Mouse (Mus musculus): ENCODE results near the gene Cep164.

Gene Cep164

DNA sequence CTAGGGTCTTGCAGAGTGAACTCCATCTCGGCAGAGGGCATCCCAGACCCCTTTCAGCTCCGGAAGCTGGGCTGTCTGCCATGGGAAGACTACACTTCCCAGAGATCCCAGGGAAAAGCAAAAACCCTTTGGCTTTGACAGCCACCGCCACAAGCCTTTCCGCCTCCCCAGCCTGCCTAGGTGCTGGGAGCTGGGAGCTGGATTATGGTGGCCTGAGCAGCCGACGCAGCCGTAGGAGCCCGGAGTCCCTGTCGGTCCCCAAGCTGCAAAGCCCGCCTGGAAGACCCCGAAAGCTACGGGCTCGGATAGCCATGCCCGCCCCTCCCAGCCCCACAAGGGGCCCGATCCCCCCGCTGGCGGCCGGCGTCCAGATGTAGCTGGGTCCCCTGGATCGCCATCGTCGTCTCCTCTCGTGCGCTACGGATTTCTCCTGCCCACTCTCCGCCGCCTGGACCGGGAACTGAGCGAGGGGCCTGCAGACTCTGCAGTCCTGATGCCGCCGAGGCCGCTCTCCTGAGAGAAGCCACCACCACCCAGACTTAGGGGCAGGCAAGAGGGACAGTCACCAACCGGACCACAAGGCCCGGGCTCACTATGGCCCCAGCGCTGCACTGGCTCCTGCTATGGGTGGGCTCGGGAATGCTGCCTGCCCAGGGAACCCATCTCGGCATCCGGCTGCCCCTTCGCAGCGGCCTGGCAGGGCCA is 10.1 kb upstream of the Cep164 start, which contains the start of gene Bace1:
Gene Bace1 (plus strand): TSS at position 147 of the 705 bp plus-strand sequence.
- DNase-seq (ENCODE audit: low spot score in 2 of 2) = peak; percentile 83 to 87

DNA sequence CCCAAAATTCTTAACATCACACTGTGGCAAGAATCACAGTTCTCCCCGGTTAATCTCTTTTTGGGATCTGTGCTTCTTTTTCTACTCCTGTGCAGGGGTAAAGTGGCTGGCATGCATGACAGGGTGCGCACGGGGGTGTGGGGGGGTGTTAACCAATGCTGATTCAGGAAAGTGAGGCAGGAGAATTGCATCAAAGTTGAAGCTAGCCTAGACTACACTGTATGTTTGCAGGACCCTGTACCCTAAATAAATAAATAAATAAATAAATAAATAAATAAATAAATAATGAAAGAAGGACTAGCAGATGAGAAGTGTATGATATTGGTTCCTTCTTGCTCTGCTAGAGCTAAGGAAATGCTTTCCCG is 9.6 kb upstream of the Cep164 start:
- DNase-seq (ENCODE audit: low spot score in 2 of 2) = no peak

DNA sequence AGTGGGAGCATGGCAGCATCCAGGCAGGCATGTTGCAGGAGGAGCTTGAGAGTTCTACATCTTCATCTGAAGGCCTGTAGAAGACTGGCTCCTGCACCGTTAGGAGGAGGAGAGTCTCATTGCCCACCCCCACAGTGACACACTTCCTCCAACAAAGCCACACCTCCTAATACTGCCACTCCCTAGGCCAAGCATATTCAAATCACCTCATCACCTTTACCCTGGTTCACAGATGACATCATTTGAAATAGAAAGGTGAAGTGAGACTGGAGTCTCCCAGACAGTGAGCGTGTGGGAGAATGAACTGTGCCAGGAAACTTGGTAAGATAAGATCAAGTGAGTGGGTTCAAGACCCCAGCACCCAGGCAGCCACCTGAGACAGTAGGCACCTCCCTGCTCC is 5.0 kb upstream of the Cep164 start:
- DNase-seq (ENCODE audit: low spot score in 2 of 2) = no peak

DNA sequence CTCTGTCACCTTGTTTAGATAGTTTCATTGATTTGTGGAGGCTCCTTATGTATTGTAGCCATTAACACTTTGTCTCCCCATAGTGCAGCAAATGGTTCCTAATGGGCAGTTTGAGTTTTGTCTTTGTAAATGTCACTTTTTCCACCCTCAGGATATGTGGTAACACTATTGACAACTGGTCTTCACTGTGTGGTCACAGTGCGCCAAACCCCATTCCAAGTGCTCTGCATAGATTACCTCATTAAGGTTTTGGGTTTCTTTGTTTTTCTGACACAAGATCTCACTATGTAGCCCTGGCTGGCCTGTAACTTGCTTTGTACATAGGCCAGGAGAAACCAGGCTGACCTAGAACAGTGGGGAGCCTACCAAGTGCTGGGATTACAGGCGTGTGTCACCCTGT is 4.4 kb upstream of the Cep164 start:
- no peak for DNase-seq (ENCODE audit: low spot score in 2 of 2)

DNA sequence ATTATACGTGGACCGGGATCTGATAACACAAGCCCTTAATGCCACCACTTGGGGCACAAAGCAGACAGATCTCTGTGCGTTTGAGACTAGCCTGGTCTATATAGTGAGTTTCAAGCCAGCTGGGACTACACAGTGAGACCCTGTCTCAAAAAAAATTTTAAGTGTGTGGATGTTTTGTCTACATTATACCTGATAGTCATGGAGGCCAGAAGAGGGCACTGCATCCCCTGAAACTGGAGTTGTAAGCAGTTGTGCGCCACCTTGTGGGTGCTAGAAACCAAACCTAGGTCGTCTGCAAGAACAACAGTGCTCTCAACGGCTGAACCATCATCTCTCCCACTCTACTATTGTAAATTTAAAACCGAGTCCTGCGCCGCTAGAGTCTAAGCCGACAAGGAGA is 616 bp upstream of the Cep164 start:
- peak; percentile 54 to 75 for DNase-seq (ENCODE audit: low spot score in 2 of 2)

DNA sequence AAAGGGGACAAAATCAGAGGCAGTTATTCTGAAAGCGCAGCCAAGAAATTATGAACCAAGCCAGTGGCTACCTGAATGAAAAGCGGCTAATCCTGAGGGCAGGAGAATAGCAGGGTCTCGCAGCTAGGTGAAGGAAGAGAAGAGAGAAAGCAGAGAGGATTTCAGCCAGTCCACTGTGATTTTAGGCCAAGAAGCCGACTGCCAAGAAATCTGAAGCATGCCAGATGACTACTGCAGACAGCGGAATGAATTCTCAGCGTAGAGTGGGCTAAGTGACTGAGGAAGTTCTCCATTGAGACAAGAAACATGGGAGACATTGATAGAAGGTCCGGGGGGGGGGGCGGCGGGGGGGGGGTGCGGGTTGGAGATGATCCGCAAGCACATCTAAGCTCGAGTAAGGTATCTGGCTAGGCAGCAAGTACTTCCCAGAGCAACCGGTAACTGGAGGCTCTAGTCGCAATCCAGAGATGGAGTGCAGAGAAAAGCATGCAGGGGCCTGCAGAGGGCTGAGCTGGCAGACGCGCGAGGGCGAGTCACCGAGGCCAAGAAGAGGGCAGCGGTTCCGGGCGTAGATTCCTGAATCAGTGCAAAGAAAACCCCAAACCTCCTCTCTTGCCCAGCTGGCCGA is 714 bp downstream of the Cep164 start:
- no peak for DNase-seq (ENCODE audit: low spot score in 2 of 2)

DNA sequence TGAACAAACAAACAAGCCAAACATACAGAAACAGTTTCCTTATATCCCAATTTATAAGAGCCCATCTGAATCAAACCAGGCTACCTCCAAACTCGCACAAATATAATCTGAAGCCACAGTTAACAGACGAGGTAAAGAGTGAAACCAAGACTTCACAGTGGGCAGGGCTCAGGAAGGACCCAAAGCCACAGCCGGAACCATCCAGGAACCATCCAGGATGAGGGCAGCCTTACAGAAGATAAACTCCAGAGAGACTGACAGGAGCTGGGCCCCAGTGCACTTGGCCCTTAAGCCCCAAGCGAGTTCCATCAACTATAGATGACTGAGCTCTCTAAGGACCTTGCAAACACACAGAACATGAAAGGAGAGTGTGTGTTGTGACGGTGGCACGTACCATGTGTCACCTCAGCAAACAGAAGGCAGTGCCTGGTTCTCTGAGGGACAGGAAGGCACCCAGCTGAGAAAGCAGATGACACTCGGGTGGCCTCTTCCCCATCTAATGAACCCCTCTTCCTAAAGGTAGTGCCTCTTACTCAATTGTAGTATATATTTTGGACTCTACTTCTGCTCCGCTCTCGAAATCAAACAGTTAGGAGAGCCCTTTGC is 10.0 kb downstream of the Cep164 start:
- no peak for DNase-seq (ENCODE audit: low spot score in 2 of 2)

DNA sequence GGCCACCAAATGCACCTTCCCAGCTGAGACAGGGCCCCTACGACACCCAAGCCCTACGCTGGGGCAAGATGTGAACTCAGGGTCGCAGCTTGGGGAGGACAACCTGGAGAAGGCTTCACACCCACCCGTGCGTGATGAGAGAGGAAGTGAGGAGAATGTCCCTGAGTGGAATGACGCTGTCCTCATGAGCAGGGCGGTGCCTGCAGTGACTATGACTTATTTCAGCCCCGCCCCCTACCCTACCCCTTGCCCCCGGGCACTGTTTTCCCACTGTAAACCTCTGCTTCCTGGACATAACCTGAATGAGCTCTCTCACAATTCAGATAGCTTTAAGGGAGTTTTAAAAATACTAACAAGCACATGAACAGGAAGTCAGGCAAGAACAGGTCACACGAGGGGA is 13.0 kb downstream of the Cep164 start:
- DNase-seq (ENCODE audit: low spot score in 2 of 2) = no peak

DNA sequence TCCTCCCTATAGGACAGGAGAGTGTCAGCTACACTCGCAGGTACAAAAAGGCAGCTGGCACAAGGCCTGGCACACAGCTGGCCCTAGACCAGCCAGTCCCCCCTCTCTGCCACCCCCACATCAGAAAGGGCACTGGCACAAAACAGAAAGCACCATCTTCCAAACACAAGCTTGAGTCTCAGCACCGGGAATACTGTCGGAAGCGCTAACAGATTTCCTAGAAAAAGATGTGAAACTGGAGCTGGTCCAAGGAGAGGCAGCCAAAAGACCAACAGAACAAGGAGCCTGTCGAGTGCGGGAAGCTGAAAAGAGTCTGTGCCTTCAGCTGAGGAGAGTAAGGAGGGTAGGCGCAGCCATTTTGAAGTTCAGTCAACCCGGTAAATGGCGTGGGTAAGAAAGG is 13.4 kb downstream of the Cep164 start:
- peak in 1 of 2 experiments; percentile 36 for DNase-seq (ENCODE audit: low spot score in 2 of 2)

DNA sequence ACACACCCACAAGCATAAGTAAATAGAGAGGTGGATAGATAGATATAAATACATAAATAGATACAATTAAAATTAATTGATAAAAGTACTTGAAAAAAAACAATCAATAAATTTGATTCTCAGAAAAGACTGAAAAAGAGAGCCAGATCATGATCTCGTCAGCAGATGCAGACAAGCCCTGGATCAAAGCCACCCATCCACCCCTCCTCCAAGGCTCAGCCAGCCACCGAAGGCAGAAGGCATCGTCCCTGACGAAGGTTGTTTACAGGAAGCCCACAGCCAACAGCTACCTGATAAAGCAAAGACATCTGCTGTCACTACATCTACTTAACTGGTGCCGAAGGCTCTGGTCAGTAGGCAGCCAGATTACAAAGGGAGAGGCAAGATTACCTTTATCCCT is 16.5 kb downstream of the Cep164 start:
- no peak for DNase-seq (ENCODE audit: low spot score in 2 of 2)

DNA sequence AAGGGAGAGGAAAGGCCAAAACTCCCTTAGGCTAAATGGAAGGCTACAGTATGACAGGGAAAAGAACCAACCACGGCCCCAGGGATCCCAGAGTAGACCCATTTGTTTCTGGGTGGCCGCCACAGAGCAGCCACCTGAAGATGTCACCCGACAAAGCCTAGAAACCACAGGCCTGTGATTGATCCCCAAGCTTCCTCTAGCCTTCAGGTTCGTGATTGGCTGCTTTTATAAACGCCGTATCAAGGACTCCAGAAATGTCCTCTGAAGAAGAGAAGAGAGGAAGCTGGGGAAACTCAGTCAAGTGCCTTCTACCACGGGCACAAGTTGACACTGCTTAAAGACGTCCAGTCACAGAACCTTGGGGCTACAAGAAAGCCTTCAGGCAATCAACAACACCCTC is 20.7 kb downstream of the Cep164 start:
- DNase-seq (ENCODE audit: low spot score in 2 of 2) = no peak

DNA sequence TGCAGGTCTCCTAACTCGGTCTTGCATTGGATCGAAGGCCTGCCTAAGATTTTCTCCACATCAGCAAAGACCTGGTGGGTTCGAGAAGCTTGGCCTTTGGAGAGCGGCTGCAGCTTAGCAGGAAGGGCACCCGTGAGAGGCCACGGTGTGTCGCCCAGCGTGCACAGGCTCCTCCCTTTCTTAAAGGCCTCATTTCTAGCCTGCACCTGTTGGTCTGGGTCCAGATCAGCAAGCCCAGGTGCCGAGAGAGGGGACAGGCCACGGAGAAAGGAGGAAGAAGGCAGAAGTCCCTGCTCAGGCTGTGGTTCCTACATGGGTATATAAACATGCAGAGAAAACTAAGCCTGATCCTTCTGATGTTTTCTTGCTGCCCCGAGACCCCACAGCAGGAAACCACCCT is 21.2 kb downstream of the Cep164 start:
- DNase-seq (ENCODE audit: low spot score in 2 of 2) = no peak

DNA sequence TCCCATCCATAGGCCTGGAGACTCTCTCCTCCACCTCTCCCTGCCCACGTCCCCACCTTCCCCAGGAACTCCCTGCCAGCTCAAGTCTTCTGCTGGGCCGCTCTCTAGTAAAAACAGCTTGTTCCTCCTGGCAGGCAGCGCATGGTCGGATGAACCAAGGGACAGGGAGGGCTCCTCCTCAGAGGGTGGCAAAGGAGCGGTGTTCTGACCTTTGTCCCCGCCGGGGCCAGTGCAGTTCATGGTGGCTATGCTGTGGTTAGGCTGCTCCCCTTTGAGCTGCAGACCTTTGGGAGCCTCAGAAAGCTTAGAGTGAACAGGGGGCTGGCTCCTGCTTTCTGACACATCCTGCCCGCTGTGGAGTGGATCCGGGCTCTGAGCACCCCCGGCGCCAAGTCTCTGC is 21.6 kb downstream of the Cep164 start:
- DNase-seq (ENCODE audit: low spot score in 2 of 2) = no peak

DNA sequence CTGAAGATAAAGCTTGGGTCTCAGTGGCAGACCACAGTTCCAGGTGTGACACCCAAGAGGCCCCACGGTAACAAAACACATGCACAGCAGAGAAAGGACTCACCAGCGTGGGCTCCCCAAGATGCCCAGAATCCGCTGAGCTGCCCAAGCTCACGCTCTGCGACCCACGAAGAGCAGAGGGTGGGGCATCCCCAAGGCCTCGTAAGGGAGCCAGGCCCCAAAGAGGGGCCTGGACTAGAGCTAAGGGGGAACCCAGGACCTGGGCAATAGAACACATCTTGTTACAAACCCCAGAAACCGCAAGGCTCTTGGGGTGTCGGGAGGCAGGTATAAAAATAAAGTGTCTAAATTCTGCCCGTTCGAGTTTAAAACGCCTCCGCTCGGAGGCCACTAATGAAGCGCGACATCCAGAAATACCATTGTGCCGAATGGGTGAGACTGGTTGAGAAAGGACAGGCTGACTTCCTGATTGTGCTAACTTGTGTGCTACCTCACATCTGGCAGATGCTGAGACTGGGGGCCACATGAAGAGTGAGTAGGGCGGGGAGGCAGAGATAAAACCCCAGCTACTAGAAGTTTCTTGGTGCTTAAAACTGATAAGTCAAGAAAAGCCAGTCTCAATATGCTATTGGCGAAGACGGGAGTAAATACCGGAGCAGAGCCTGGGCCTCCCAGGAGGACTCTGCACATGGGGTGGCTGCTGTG is 25.3 kb downstream of the Cep164 start:
- DNase-seq (ENCODE audit: low spot score in 2 of 2) = no peak

DNA sequence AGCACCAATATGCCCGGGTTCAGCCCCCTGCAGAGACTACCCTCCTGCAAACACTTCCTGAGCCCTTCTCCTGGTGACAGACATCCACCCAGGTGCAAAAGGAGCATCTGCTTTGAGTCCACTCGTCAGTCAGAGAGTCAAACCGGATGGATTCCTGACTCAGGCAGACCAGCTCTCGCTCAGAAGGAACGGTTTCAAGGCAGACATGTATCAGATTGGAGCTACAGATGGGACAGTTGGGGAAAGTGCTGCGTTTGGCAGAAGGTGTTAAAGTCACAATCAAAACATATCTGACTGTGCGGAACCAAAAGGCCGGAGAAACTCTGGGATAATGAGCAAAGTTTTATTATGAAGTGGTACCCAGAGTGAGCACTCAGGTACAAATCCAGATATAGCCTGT is 29.1 kb downstream of the Cep164 start:
- no peak for DNase-seq (ENCODE audit: low spot score in 2 of 2)

DNA sequence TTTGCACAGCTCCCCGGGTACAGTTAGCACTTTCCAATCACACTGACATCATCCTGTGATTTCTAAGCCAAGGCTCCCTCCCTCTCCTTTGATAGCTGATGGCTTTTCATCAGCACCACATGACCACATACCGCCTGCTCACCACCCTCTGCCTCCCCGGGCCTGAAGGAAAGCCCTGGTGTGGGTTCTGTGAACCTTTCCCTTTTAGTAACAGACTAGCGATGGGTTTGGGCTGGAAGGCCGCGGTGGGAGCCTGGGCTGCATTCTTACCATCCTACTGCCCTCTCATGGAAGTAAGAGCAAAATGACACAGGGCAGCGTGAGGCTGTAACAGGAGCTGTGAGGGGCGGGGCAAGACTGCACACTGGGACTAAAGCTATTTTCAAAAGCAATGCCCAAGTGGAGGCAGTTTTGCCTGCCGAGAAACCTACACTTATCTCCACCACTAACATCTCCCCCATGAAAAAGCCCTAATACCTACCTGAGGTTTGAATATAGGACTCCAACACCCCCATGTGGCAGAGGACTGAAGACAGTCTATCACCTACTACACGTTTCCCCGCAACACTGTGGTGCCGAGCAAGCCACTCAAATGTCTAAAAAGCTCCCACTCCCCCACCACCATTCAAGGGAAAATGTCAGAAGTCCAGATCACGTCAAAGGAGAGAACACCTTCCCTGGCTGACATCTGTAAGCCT is 29.9 kb downstream of the Cep164 start:
- DNase-seq (ENCODE audit: low spot score in 2 of 2) = peak in 1 of 2 experiments; percentile 32

DNA sequence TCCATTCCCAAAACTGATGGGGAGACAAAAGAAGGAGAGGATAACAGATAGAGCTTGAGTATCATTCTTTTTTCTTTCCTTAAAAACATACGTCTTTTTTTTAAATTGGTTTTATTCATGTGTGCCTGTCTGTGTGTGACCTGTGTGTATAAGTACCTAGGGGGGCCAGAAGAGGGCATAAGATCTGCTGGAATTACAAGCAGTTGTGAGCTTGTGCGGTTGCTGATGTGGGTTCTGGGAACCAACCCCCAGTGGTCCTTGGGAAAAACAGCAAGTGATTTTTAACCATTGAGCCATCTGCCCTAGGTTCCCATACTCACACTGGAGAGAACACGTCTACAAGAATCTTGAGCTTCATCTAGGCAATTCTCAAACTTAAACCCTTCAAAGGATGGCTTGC is 31.2 kb downstream of the Cep164 start:
- no peak for DNase-seq (ENCODE audit: low spot score in 2 of 2)

DNA sequence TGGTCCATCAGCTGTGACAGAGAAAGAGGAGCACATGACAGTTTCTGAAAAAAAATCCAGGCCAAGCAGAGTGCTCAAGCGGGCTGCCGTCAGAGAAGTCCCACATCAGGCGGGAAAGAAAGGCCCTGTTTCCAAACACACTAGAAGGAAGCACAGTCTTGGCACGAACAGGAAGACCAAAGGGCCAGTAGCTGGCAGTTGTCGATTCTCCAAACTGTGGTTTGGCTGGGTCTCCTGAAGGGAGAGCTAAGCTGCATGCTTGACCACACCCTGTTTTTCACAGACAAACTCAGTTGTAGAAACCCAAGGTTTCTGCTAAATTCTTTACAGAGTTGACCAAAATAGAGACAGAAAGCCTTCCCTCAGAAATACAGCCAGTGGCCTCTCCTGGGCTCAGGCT is 32.8 kb downstream of the Cep164 start:
- DNase-seq (ENCODE audit: low spot score in 2 of 2) = no peak

DNA sequence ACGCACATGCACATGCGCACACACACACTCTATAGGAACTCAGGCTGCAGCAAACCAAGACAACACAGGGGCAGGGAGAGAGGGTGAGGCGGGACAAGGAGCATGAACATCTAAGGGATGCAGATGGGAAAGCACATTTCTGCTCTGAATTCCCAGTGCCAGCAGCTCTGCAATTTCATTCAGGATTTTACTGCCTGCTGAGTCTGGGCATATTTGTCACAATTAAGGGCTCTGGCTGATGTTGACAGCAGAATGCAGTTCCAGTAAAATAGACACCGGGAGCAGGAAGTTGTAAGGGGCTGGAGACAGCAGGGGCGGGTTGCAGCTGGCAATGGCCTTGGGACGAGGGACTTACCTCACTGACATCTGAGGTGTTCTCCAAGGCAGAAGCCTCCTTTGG is 34.8 kb downstream of the Cep164 start:
- DNase-seq (ENCODE audit: low spot score in 2 of 2) = no peak

DNA sequence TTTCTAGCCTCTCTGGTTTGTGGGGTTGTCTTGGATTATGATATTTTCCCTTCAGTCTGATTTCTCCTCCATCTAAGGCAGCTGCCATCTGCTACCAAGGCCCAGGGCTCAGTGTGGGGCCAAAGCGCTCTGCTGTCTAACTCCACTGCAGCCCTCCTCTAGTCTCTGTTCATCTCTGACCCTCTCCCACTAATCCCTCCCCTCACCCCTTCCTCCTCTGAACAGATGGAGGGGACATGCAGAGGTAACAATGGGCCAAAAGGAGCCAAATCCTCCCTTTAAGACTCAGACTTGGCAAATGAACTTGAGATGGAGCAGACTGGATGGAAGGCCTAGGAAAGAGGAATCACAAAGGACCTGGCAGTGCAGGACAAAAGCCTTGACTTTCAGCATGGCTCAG is 36.3 kb downstream of the Cep164 start:
- no peak for DNase-seq (ENCODE audit: low spot score in 2 of 2)

DNA sequence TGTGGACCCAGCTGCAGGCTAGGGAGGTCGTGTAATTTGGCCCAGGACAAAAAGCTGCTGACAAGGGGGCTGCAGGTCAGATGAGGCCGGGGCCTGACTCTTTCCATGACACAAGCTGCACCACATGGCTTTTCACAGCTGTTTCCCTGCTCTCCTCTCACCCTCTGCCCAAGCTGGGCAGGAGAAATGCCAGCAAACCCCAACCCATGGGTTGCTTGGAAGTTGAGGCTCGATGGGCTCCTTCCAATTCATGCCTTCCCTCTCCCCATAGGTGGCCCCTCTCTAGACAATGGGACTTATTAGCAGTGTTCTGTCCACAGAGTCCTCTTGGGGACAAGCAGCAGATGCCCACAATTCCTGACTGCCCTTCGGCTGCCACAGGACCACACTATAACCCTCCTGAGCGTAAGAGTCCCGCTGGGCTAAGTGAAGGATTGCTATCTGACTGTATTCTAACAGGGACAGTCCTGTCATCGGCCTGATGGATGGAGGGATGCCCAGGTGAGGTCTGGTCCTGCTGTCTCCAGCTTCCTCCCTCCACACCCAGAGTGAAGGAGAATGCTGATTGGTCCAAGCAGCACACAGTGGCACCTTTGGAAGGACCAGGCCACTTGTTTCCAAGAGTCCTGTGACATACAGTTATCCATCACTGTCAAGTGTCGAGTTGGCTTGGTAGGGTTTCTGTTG is 36.9 kb downstream of the Cep164 start:
- DNase-seq (ENCODE audit: low spot score in 2 of 2) = no peak

DNA sequence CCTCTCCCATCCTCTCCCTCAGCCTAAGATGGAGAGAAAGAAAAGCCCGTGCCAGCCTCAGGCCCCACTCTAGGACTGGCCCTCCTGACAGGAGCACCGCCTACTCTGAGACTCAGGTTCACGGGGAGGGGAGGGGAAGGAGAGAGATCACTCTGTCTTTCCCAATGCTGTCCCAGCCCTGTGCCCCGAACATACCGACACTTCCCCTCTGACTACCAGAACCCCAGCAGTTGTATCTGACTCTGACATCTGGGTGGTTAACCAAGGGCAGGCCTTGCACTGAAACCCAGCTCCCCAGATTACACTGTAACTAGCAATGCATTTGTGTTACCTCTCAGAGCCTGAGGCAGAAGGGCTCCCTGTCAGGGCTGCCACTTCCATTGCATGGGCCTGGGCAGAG is 40.1 kb downstream of the Cep164 start:
- no peak for DNase-seq (ENCODE audit: low spot score in 2 of 2)

All from frontal cortex, postnatal 10 days (tissue).